Mouse (Mus musculus): ENCODE data around the gene Ctsa.
"Not testable (repeated sequence)": the region's sequence is repeated elsewhere in the genome, so short reads cannot be mapped to it uniquely, and the experiment has no call there.

Gene Ctsa

GRCm38 (mm10) chr2:164845782-164846181, 13.1 kb downstream of the Ctsa start:
- DNase-seq (ENCODE audit: extremely low spot score, low spot score): no peak

- no peak for DNase-seq (ENCODE audit: extremely low spot score, low spot score)
Observed at GRCm38 (mm10) chr2:164850061-164850460, 17.4 kb downstream of the Ctsa start.

GRCm38 (mm10) chr2:164855572-164855971, 22.9 kb downstream of the Ctsa start:
- not testable (repeated sequence) for DNase-seq (ENCODE audit: extremely low spot score, low spot score)

- peak; percentile 52 for DNase-seq (ENCODE audit: extremely low spot score, low spot score)
Observed at GRCm38 (mm10) chr2:164856309-164857100, 23.8 kb downstream of the Ctsa start.

- peak; percentile 83 for DNase-seq (ENCODE audit: extremely low spot score, low spot score)
Observed at GRCm38 (mm10) chr2:164857101-164857821, 24.6 kb downstream of the Ctsa start, which contains the start of gene Pltp. Gene Pltp, minus strand, starts transcription at chr2:164857711.

GRCm38 (mm10) chr2:164857842-164858553, 25.3 kb downstream of the Ctsa start:
- no peak for DNase-seq (ENCODE audit: extremely low spot score, low spot score)

- DNase-seq (ENCODE audit: extremely low spot score, low spot score): no peak
Observed at GRCm38 (mm10) chr2:164859155-164859554, 26.5 kb downstream of the Ctsa start.

- no peak for DNase-seq (ENCODE audit: extremely low spot score, low spot score)
Observed at GRCm38 (mm10) chr2:164859640-164860432, 27.2 kb downstream of the Ctsa start.

- no peak for DNase-seq (ENCODE audit: extremely low spot score, low spot score)
Observed at GRCm38 (mm10) chr2:164861094-164861493, 28.4 kb downstream of the Ctsa start.

GRCm38 (mm10) chr2:164862179-164862861, 29.6 kb downstream of the Ctsa start:
- DNase-seq (ENCODE audit: extremely low spot score, low spot score): peak; percentile 66

- DNase-seq (ENCODE audit: extremely low spot score, low spot score): not testable (repeated sequence)
Observed at GRCm38 (mm10) chr2:164863411-164863810, 30.7 kb downstream of the Ctsa start.

- no peak for DNase-seq (ENCODE audit: extremely low spot score, low spot score)
Observed at GRCm38 (mm10) chr2:164864593-164864992, 31.9 kb downstream of the Ctsa start.

GRCm38 (mm10) chr2:164866741-164867551, 34.3 kb downstream of the Ctsa start:
- DNase-seq (ENCODE audit: extremely low spot score, low spot score): no peak

- DNase-seq (ENCODE audit: extremely low spot score, low spot score): no peak
Observed at GRCm38 (mm10) chr2:164867566-164867965, 34.9 kb downstream of the Ctsa start.

GRCm38 (mm10) chr2:164868491-164868890, 35.8 kb downstream of the Ctsa start:
- no peak for DNase-seq (ENCODE audit: extremely low spot score, low spot score)

GRCm38 (mm10) chr2:164871602-164872303, 39.1 kb downstream of the Ctsa start:
- DNase-seq (ENCODE audit: extremely low spot score, low spot score): no peak

GRCm38 (mm10) chr2:164873621-164874020, 40.9 kb downstream of the Ctsa start:
- DNase-seq (ENCODE audit: extremely low spot score, low spot score): no peak

- DNase-seq (ENCODE audit: extremely low spot score, low spot score): no peak
Observed at GRCm38 (mm10) chr2:164874239-164874769, 41.6 kb downstream of the Ctsa start.

GRCm38 (mm10) chr2:164875648-164876047, 43.0 kb downstream of the Ctsa start:
- not testable (repeated sequence) for DNase-seq (ENCODE audit: extremely low spot score, low spot score)

Measured in neural tube, embryonic 10.5 days (tissue).